Mouse (Mus musculus) right cerebral cortex, postnatal 10 days (tissue): ENCODE data around the gene Sgk1.

ENCODE experiments used
- DNase-seq, 2 experiments: peaks; one replicate each; pipeline ENCODE4 v3.0.0; 2021; ENCODE audit warnings: low spot score in 2 of 2

The Sgk1 gene

GRCm38 (mm10) chr10:22000491-22001306 is 118.7 kb downstream of the Sgk1 start:
- no peak for DNase-seq

GRCm38 (mm10) chr10:22001621-22002020 is 119.6 kb downstream of the Sgk1 start:
- DNase-seq = no peak

- peak; percentile 14 to 20 for DNase-seq
Observed at GRCm38 (mm10) chr10:22004763-22005162, 122.8 kb downstream of the Sgk1 start.

DNA sequence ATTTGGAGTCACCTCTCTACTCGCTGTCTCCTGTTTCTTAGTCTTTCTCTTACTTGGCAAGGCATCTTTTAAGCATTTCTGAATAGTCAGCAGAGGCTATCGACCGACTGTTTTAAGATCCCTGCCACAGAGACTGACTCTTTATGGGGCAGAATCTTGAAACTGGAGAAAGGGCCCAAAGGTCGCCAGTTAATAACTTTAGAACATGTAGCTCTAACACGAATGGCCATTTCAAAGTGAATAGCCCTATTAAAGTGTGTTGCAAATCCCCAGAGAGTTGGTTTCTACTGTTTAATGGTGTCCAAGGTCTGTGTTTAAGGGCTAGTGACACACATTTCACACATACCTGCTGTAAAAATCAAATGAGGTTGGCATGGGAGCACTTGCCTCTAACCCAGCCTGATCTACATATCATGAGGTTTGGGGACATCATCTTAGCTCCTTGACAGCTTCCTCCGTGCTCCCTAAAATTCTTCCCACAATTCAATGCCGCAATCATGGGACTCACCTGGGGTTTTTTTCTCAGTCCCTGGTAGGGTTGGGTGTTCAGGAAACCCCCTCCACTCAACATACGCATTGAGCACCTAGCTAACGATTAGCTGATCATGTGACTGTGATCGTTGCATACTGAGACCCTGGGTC is 125.3 kb downstream of the Sgk1 start:
- DNase-seq = peak in 1 of 2 experiments; percentile 19

DNA sequence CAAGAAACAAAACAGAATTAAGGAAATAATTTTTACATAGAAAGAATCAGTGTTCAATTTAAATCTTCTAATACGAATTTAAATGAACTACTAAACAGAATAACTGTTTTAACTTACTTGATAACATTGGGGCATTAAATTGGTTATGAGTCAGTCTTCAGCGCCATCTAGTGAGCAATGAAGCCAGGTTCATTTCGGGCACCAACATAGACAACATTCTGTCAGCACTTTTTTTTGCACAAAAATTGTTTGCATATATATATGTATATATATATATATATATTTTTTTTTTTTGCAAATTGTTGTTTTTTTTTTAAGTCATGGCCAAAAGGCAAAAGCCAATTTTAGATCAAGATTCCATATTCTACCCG is 125.8 kb downstream of the Sgk1 start:
- peak; percentile 78 to 79 for DNase-seq

GRCm38 (mm10) chr10:22010088-22010818 is 128.3 kb downstream of the Sgk1 start:
- DNase-seq = peak; percentile 87 to 91

DNA sequence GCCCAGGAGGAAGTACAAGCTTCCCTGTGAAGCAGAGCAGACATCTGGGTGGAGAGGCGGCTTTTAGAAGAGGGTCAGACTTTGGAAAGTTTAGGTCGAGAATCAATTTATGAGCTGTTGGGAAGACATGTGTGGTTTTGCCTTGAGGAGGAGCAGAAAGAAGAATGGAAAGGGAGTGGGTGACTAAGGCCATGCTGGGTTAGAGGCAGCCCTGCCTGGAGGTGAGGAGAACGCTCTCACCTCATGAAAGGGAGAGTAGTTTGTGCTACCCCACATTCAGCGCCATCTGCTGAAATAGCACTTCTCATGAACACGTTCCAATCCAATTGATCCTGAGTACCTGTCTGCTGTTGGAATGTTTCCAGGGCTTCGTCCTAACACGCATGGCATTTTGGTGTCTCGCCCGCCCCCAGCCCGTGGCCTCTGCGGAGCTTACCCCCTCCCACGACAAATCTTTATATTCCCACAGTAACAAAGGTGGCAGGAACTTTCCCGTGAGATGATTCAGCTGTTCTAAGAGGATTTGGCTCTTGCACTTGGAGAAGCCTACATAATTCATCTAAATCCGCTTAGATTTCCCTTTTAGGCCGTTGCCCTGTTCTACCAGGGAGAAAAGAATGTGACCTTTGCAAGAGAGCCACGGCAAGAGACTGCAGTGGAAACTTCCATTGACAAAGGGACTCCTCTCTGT is 135.6 kb downstream of the Sgk1 start:
- DNase-seq = no peak

- no peak for DNase-seq
Observed at GRCm38 (mm10) chr10:22018618-22019017, 136.6 kb downstream of the Sgk1 start.

DNA sequence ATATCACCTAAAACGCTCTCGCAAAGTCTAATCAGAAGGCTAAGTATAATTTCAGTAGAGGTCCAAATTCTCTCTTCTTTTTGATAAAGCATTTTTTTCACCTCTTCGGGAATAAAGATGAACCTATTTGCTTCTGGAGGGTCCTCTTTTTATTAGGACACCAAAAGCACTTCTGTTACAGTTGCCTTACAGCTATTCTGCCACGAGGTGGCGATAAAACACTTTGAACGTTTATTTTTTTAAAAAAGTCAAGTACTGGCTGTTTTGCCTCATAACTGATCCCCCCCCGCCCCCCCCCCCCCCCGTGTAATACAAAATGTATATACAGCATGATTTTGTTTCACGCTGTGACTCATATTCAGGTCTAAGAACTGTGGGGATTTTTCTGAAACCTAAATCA is 152.3 kb downstream of the Sgk1 start:
- DNase-seq = peak in 1 of 2 experiments; percentile 36

GRCm38 (mm10) chr10:22036256-22036655 is 154.3 kb downstream of the Sgk1 start:
- DNase-seq = peak in 1 of 2 experiments; percentile 28
